Mouse (Mus musculus) lung, postnatal 14 days (tissue): ENCODE results near the gene Lipe.
A peak's percentile ranks its signal among the peaks of the same experiment; 100 is the strongest.
"Not testable (repeated sequence)": the region's sequence is repeated elsewhere in the genome, so short reads cannot be mapped to it uniquely, and the experiment has no call there.

Source experiments
- DNase-seq: peaks from one replicate; pipeline ENCODE4 v3.0.0; 2021

Gene Lipe

DNA sequence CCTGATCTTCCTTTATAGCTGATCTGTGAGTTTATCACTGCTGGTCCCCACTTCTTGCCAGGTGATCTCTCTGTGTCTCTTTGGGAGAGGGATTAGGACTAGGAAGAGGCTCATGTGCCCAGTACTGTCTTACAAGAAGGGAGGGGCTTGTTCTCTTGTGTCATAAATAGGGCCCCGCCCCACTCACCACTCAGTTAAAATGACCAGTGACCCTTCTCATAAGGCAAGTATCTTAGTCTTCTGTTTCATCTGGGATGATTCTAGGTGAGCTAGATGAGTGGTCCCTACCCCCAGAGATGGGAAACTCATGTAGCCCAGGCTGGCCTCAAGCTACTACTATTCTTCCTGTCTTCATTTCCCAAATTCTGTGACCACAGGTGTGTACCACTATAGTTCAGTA, at the start of gene Lipe:
Gene Lipe (minus strand): TSS at position 101 of the 400 bp plus-strand sequence.
- DNase-seq = no peak

DNA sequence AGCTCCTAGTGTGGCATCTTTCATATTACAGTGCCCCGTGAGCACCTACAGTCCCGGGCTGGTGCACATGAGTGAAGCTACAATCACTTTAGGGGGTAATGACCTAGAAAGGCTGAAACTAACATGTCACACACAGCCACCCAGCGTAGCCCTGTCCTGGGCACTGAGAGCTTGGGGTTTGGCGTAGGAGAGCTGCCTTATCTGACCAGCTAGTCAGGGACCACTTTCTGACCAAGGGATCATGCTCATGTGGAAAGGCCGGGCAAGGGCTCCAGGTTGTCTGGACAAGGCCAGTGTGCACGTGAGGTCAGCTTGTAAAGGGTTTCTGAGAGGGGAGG, 42.3 kb upstream of the Lipe start:
- DNase-seq = no peak

DNA sequence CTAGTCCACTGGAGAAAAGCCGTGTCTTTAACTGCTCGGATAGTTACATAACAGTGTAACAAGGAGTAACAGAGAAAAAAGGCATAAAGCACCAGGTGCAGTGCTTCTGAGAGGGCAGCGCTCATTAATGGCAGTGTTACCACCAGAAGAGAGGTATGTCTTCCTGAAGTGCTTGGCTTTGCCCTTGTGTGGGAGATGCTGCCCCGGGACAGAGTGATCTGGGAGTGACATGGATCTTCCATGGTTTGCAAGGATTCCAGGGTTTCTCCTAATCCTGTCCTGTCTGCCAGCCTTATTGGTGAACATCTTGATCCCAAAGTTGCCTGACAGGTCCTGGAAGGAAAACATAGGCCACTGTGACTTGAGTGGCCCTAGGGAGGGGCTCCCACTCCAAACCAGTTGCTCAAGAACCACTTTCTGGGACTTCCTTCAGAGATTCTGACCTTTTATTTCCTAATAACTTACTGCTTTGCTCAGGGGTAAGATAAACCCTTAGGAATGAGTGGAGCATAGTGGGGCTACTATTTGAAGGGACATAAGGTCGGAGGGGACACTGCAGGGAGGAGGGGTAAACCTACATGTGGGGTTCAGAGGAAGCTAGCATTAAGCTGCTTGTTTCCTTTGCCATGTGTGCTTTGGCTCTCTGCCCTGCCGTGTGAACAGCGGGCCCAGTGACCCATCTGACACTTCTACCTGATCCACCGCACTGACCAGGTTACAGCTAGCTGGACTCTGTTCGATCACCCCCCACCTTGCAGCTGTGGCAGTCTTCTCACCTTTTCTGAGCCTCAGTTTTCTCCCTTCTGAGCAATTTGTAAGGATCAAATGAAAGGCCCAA, 41.7 kb upstream of the Lipe start:
- peak; percentile 49 for DNase-seq

DNA sequence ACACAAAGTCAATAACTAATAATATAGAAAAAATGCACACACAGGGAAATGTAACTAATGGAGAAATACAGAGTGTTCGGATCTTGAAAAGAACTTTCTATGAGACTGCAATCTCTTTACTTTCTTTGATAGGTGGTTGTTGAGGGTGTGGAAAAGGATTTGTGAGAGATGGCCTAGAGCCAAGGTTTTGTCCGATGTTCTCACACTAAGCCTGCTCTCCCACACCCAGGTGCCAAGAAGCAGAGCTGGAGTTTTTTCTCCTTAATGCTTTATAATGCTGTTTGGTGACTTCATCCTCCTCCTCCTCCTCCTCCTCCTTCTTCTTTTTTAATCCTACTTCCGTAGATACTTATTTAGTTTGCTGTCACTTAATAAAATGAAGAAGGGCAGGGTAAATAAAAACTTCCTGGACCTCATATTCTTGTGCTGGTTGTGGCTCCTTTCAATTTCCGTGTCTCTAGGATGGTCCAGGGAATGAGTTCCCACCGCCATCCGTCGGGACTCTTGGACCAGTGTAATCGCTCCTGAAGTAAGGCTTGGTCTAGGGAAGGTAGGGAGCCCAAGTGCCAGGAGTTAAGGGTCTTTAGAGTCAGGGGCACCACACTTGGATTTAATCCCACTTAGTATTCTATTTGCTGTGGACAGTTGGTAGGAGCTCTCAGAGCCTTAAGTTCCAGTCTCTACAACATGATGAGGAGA, 40.8 kb upstream of the Lipe start:
- no peak for DNase-seq

DNA sequence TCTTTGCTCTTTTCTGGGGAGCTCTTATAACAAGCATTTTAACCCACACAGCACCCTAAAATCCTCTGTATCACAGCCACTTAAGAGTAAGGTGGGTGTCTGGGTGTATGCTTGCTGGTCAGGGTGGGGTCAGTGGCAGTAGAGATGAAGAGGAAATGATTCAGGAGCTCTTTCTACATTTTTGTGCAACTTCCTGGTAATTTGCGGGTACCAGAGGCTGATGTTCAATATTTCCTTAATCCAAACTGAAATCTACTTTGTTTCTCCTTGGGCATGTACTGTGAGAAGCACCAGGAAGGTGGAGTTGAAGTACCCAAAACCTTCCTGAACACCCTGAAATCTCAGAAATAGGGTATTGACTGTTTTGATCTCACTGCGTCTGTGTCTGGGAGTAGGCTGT, 38.2 kb upstream of the Lipe start:
- DNase-seq = no peak

DNA sequence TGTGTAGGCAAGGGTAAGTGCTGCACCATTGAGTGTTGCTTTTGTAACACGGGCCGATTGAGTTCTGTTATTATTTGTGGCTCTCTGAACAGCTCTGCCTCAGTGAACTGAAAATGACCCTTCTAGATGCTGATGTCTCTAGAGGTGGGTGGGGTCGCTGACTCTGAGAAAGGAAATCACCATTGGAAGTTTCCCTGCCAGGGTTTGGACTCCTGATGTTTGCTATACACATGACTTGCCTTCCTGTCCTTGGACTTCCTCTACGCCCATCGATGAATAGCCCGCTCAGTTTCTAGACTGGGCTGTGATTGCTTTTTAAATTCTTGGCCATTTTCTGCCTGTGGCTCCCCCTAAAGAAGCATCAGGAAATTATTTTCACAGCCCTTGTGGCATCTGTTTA, 37.7 kb upstream of the Lipe start:
- DNase-seq = peak; percentile 49

DNA sequence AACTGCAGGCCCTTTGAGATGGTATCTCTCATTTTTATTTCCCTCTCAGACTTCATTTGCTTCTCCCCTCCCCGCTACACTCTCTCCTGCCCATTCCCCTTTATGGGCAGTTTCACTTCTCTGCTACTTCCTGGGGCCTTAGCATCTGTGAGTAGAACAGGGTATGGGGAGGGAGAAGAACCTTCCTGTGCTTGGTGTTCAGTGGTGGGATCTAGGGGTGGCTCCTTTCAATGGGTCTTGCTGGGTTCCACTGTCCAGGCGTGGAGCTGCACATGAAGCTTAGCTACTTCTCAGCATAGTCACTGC, 37.0 kb upstream of the Lipe start:
- no peak for DNase-seq

DNA sequence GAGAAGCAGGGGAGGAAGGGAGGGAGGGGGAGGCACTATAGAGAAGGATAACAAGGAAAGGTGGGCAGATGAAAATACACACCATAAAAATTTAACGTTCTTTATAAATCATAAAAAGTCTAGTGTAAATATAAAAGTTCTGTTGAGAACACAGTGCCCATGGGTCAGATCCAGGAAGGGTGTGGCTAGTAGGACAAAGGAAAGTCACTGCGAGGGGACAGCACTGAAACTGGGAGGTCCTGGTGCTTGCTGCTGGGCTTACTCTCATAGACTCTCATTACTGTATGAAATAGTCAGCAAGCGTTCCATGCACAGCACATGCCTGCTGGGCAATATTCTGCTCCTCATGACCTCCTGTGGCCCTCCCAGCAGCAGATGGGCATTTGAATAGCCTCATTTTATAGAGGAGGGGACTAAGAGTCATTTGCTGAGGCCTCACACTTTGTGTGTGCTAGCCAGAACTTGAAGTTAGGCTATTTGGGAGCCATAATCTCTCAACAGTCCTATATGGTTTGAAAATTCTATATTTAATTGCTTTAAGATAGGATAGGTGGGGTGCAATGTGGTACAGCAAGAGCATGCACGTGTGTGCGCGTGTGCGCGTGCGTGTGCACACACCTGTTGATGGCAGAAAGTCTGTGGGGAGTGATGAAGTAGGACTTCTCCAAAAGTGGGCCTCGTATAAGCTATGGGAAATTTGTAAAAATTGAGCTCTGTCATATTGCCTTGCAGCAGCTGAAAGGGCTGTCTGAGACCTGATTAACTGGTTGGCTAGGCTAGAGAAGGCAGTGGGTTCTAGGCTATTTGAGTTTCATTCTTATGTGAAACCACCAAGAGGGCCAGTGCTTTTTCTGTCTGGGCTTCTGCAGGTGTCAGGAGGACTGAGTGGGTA, 36.4 kb upstream of the Lipe start:
- DNase-seq = peak; percentile 47

DNA sequence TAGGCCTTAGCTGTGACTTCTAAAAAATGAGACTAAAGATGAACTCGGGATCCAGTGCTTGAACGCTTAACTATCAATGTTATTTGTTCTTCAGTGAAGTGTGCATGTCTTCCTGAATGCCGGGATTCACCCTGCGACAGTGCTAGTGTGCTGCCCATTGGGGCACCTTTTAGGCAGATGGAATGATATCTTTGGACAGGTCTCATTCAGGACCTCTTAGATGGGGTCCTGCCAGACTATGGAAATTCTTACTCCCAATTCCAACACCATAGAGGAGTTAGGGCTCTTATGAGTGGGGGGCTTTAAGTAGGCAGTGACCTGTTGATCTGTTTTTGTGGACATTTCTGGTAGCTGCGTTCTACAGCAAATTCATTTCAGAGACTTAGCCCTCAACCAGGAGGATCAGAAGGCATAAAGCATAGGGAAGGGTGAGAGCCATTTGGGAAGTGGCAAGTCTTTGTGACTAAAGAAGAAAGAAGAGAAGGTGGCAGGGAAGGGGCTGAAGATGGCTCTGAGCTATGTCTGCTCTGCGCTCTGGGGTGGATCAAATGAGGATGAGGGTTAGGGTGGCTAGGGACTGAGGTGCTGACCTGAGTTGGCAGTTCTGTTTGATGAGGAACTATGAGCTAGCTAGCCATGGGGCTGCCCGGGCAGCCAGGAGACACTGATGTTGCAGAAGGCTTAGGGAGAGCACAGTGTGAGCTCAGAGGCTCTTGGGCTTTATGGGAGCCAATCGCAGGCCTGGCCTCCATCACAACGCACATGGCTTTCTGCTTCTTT, 35.5 kb upstream of the Lipe start:
- no peak for DNase-seq

DNA sequence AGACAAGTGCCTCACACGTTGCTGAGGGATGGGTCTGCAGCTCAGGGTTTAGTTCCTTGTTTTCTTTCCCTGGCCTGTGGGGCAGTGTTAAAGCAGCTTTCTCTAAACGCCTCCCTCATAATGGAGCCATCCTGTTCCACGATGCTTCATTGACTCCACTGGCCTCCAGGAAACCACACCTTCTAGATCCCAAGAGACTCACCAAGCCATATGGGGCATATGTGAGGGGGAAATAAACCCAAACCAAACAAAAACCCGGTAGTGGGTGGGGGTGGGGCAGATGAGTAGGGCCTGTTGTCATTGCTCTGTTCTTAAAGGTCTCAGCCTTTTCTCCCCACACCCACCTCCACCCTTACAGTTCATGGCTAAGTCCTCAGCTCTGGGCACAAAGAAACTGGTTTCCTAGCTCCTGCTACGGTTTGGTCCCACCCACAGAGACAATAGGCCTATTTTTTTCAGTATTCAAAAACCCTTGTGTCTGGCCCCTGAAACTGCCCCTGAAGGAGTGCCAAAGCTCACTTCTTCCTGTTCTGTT, 34.6 kb upstream of the Lipe start:
- peak; percentile 41 for DNase-seq

DNA sequence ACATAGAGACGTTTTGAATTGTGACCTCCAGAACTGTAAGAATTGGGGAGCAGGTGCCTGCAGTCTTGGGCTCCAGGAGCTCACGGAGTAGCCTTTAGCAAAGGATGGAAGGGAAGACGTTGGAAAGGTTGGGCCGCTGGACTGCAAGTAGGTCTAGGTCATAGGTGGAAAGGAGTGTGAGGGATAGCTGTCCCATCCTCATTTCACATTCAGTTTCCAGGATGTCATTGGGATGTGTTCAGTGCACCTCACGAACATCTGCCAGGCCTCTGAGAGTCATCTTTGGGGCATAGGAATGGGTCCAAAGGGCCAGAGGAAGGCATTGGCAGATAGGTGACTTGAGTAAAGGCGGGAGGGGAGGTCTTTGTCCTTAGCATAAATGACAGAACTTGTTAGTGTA, 33.9 kb upstream of the Lipe start:
- no peak for DNase-seq

DNA sequence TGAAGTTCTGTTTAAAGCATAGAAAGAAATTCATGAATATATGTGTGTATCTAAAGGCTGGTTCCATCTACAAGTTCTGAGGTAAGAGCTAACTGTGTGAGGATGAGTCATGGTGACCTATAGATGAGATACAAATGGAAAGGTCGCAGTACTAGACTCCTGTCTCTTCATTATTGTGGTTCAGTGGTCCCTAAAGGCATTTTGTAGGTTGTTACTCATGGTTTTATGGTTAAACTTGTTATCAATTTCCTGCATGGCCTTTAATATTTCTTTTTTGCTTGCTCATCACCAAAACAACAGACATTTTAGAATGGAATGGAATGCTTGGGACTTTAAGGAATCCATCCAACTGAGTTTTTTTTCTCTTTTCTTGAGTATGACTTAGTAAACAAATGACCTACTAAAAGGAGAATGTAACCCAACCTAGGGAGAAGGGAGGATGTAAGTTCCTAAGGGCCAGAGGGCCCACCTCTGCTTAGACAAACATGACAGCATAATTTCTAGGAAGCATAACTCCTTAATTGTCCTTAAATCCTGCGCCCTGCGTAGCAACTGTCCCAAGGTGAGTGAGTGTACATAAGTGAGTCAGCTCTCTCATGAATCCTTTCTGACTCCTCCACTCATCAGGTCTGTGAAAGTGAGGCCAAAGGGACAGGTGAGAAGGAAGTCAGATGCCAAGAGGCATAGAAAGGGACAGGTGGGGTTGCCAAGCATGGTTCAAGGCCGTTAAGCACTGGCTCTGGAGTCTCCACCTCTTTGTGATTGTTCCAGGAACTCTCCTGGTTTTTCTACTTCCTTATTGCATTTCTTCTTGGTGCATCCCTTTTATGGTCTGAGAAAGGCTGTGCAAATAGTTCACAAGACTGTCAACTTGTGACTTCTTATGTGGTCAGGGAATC, 31.6 kb upstream of the Lipe start:
- no peak for DNase-seq

DNA sequence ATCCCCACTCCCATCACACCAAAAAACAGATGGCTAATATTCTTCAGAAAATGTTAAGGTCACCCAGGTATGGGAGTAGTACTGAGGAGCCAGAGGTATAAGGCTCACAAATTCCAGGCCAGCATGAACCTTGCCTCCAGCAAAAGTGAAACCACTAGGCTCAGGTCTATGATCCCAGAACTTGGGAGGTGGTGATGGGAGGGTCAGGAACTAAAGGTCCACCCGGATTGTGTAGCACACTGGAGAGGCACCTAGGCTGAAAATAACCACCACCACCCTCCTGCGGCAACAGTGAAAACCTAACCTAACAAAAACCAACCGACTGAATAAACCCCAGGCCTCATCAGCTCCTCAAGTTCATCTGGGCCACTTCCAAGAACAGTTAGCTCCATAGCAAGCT, 29.8 kb upstream of the Lipe start:
- DNase-seq = no peak

DNA sequence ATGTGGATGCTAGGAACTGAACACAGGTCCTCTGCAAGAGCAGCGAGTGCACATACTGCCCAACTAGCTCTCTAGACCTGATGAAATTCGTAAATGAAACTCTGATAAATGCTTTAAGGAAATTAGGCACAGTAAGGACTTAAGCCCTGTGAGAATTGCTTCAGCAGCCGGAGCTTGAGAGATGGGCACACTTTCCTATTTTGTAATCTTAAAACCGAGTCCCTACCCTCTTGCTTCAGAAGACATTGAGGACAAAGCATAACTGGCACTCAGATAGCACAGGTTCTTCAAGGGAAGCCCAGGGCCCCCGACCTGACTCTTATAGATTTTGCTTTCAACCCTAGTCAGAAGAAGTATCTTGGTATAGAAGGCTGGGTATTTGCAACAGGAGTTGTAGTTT, 28.6 kb upstream of the Lipe start:
- DNase-seq = no peak

DNA sequence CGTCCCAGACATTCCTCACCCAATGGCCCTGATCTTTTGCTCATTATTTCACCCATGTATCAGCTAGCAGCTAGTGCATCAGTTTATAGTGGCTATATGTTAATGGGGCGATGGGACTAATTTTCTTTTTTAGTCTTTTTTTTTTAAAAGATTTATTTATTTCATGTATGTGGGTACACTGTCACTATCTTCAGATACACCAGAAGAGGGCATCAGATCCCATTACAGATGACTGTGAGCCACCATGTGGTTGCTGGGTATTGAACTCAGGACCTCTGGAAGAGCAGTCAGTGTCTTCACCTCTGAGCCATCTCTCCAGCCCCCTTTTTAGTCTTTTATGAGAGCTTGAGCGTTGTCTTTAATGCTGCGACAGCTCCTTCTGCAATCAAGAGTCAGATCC, 27.9 kb upstream of the Lipe start:
- not testable (repeated sequence) for DNase-seq

DNA sequence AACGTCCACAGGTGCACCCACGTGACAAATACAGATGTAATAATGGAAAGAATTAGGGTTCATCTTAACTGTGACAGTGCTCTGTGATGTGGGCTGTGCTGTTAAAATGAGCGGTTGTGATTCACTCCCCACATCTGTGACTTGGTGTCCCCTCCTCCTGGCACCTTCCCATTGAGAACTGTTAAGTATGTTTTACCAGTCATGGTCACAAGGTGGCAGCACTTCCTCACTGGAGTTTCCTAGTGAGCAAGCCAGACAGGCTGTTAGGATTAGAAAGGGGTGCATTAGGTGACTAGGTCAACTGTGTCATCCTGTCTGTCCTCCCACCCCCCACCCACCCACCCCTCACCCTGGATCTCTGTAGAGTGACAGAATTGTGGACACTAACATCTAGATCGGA, 25.9 kb upstream of the Lipe start:
- peak; percentile 94 for DNase-seq

DNA sequence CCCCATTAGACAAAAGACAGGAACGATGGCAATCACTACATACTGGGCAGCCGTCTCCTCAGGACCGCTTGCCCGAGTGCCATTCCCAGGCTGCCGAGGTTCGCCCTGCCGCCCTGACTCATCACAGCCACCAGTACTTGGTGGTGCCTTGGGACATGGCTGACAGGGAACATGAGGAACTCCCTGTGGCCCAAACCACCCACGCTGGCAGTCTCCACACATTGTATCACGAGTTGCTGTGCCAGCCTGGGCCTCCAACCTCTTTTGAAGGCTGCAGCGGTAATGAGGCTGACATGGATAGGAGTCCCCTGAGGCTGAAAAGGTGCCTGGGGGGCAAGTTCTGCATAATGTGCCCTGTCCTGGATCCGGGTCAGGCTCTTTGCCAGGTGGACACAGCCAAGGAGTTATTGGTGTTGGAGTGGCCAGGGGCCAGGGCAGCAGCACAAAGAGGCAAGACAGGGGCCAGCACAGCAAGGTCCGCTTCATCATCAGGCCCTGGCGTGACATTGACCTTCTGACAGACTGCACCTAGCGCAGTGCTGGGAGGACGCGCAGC, 23.9 kb upstream of the Lipe start:
- DNase-seq = no peak

DNA sequence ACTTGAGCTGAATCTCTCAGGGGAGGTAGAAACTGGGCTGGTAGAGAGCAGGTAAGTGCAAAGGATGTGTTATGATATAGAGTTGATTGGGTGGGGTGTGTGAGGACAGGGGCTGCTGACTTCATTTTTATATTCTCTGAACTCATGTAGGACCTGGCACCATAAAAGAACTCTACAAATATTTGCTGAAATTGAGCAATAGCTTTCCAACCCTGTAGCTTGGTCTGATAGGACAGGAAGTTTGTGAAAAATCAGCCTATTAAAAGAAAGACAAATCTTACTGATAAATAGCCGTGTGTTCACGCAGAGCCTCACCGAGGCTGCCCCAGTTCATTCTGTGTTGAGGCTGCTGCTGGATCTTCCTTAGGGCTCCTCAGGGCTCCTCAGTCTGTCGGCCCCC, 21.4 kb upstream of the Lipe start:
- no peak for DNase-seq

DNA sequence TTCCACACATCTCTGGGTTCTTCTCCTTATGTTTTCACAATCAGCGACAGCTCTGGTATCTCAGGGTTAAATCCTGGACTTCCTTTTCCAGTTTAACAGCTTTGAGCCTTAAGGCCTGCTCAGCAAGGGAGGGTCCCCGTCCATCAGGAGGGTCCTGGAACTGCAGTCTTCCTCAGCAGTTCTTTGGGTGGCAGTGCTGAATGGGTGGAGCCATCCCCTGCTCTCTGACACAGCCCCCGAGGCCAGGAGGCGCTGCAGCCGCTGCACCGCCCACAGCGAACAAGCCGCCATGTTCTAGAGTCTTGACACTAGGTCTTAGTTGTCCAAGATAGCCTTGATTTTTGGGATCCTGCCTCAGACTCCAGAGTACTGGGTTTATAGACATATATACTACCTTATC, 21.0 kb upstream of the Lipe start:
- DNase-seq = no peak

DNA sequence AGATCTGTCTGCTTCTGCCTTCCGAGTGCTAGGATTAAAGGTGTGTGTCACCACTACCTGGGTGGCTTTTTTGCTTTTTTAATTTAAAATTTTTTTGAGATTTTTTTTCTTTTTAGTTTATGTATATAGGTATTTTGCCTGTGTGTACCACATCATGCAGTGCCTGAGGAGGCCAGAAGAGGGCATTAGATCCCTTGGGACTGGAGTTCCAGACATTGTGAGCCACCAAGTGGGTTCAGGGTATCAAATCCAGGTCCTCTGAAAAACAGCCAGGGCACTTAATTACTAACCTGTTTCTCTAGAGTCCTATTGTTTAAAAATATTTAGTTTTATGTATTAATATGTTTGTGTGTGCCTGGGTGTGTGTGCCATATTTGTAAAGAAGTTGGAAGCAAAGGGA, 19.1 kb upstream of the Lipe start:
- DNase-seq = peak; percentile 56

DNA sequence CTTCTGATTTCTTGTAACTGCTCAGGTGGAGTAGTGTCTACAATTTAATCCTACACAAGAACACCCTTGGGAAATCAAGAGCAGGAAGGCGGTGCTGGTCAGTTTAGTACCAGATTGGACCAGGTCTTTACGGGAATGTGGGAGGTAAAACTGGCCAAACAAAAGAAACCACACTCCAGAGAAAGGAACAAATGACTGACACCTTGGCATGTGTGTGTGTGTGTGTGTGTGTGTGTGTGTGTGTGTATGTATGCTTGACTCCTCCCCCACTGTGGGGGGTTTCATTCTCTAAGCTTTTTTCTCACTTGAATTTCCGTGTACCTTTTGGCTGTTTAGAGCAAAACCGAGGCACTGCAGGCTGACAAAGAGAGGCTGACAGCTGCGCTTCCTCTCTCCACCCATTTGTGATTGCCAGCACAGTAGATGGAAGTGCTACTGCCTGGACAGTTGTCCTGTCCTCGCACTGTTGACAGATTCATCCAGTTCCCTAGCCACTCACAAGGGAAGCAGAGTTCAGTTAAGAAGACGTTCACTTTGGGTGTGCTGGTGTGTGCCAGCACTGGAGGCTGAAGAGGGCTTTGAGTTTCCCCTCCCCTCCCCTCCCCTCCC, 14.4 kb upstream of the Lipe start, which contains the start of gene Cxcl17:
Gene Cxcl17 (minus strand): TSS at position 54 of the 609 bp plus-strand sequence.
- no peak for DNase-seq
